Mouse (Mus musculus): ENCODE results near the gene Cox14. TPM values are rescaled to one million over a fixed set of nuclear protein-coding genes. Genes with fewer than 3 reads are reported as not detected.

The Cox14 gene
- polyA plus RNA-seq, 1 experiment from 2014 or later, result 241 TPM

Other genes with a start within 250 kb of the Cox14 start
- 0.08 and 0.14 TPM in 2 replicates for gene Faim2, start 197.5 kb upstream of the Cox14 start, polyA plus RNA-seq (2015; fragmentation: Nextera tagmentation; extraction: Ambion mirVana)
- gene Aqp2, start 146.6 kb upstream of the Cox14 start, polyA plus RNA-seq (2015; fragmentation: Nextera tagmentation; extraction: Ambion mirVana), result not detected in 2 replicates
- 3.6 and 5.2 TPM in 2 replicates for gene Aqp5, start 134.8 kb upstream of the Cox14 start, polyA plus RNA-seq (2015; fragmentation: Nextera tagmentation; extraction: Ambion mirVana)
- 0.15 TPM in 1 of 2 replicates, not detected in the other for gene Aqp6, start 124.2 kb upstream of the Cox14 start, polyA plus RNA-seq (2015; fragmentation: Nextera tagmentation; extraction: Ambion mirVana)
- 121 and 132 TPM in 2 replicates for gene Racgap1, start 74.0 kb upstream of the Cox14 start, polyA plus RNA-seq (2015; fragmentation: Nextera tagmentation; extraction: Ambion mirVana)
- gene Asic1, start 55.2 kb upstream of the Cox14 start, polyA plus RNA-seq (2015; fragmentation: Nextera tagmentation; extraction: Ambion mirVana), result 0.94 and 1.1 TPM in 2 replicates
- 36.3 and 41.1 TPM in 2 replicates for gene Smarcd1, start 23.5 kb upstream of the Cox14 start, polyA plus RNA-seq (2015; fragmentation: Nextera tagmentation; extraction: Ambion mirVana)
- gene Gm17349, start 20.1 kb upstream of the Cox14 start, polyA plus RNA-seq (2015; fragmentation: Nextera tagmentation; extraction: Ambion mirVana), result not detected in 2 replicates
- 0.30 and 1.8 TPM in 2 replicates for gene Gpd1, start 8.1 kb upstream of the Cox14 start, polyA plus RNA-seq (2015; fragmentation: Nextera tagmentation; extraction: Ambion mirVana)
- gene Cers5, start 47.3 kb downstream of the Cox14 start, polyA plus RNA-seq (2015; fragmentation: Nextera tagmentation; extraction: Ambion mirVana), result 42.2 and 48.4 TPM in 2 replicates
- gene Lima1, start 149.8 kb downstream of the Cox14 start, polyA plus RNA-seq (2015; fragmentation: Nextera tagmentation; extraction: Ambion mirVana), result 30.9 and 31.8 TPM in 2 replicates
- gene Fam186a, start 241.4 kb downstream of the Cox14 start, polyA plus RNA-seq (2015; fragmentation: Nextera tagmentation; extraction: Ambion mirVana), result not detected in 2 replicates
- gene Larp4, start 244.4 kb downstream of the Cox14 start, polyA plus RNA-seq (2015; fragmentation: Nextera tagmentation; extraction: Ambion mirVana), result 33.9 and 35.5 TPM in 2 replicates